Comparison of ENCODE assay signal across 8 mouse cellular contexts in genomic region chr10:22273684-22274305, GRCm38 (mm10).
DNase-seq lines count a peak whose midpoint lies in the region; ATAC-seq lines count a peak whose summit lies in the region.
"Had no signal": no experiment of that assay in that cellular context is flagged by ENCODE, and none has a peak within 500 bp of the region (broad histone marks: within the 10 kb centered on the region; RNA-seq: fewer than 3 reads in every experiment).

No protein-coding gene starts in this region.

- ATAC-seq in granulocyte monocyte progenitor cell, adult 5-6 weeks (replicated peaks; ENCODE audit: poor library complexity, severe bottlenecking) = peak; percentile 24; the same call in 1 of the 2 replicates
- ATAC-seq in megakaryocyte, adult 5-6 weeks (ENCODE audit: poor library complexity, severe bottlenecking) = 0 out of 2 replicates have a peak, but pooled peaks have one; percentile 8
- ATAC-seq in cerebellum, adult (ENCODE audit: insufficient number of reproducible peaks, low FRiP score, low TSS enrichment) = no peak

- DNase-seq in CD4-positive helper T cell, adult 2 months (ENCODE audit: low read depth, low spot score) = peak; percentile 27
- peak; percentile 63 for DNase-seq in ES-CJ7 (ENCODE audit: low read depth, low spot score)
- no peak for DNase-seq in layer of hippocampus, postnatal 25 days (ENCODE audit: extremely low spot score in 1 of 2, low spot score in 1 of 2)
- no peak for DNase-seq in gastrocnemius, postnatal 4 days (ENCODE audit: low spot score in 2 of 2)
- DNase-seq: cerebellum, postnatal 36 days had no signal

Comparison
In these comparisons a context has a peak if more than half of its experiments do, and no peak if none do; other contexts are left out.
1. DNase-seq: peak in CD4-positive helper T cell, adult 2 months (single experiment) and ES-CJ7 (single experiment); none in layer of hippocampus, postnatal 25 days (0 of 2) and gastrocnemius, postnatal 4 days (0 of 2).